Mouse (Mus musculus): ENCODE results near the gene Myef2.
A peak's percentile ranks its signal among the peaks of the same experiment; 100 is the strongest.

Myef2 gene

DNA sequence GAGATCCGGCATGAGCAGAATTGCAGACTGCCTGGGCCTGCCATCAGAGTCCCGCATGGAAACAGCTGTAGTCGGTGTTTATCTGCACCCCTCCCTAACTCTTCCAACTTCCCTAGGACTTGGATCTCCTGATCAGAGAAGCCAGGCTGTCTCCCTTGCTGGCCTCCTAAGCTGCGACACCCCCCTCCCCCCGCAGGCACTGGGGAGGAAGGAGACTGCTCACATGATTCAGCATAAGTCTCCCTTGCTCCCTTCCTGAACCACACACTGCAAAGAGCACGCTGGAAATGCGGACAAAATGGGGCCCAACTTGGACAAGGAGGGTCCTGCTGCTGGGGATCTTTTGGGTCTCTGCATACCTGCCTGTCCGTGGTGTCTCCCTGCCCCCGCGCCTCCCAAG, 55.6 kb downstream of the Myef2 start, which contains the start of gene Slc24a5:
Slc24a5 (plus strand) TSS at position 231 of the 400 bp plus-strand sequence.
- no peak for DNase-seq (ENCODE audit: low spot score in 2 of 2)

DNA sequence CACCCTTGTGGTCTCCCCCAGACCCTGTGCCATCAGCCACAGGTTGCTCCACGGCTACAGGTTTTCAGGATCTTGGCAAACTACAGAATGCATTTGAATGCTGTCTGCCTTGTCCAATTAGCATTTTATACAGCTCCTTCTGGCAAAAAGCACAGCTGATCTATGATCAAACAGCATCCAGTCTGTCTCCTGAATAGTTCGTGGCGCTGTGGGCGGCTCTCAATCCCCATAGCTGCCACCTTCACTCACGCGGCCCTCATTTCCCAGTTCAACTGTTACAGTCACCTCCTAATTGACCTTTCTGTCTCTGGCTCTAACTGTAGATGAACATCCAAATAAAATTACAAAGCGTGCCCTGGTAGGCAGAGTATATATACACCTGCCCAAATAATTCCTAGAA, 56.1 kb downstream of the Myef2 start:
- no peak for DNase-seq (ENCODE audit: low spot score in 2 of 2)

- no peak for DNase-seq (ENCODE audit: low spot score in 2 of 2)
Measured at GRCm38 (mm10) chr2:125062944-125063343, 60.5 kb downstream of the Myef2 start.

DNA sequence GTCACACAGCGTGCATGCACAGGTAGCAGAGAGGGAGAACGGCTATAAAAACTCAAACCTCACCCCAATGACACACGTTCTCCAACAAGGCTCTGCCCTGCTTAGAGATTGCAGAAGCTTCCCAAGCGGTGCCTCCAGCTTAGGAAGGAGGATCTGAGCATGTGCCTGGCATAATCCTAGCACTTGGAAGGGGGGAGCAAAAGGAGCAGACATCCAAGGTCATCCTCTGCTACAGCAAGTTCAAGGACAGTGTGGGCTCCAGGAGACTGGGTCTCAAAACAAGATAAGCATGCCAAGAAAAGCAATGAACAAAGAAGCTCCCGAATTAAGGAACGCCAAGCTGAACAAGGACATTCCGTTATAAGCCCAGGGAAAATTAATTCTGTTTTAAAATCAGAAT, 62.0 kb downstream of the Myef2 start:
- DNase-seq (ENCODE audit: low spot score in 2 of 2) = no peak

DNA sequence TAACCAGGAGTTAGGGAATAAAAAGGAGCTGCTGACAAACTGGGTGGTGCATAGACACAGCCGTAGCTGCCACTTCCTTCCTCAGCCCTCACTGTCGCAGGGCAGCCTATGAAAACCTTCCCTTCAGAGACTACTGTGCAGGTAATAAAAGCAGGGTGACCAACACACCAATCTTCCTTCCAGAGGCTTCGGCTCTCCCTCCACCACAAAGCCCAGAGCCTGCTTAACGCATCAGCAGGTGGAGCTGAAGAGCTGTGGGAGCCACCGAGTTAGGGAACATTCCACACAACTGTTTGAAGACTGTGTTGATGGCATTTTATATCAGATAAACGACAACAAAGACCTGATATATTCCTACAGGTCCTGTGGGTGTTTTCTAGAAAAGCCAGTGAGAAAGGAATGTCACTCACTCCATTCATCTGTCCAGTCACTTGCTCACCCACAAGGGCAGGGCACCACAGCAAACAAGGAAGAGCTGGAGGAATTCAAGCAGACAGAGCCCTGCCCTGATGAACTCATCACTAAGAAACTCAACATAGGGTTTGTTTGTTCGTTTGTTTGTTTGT, 66.1 kb downstream of the Myef2 start:
- DNase-seq (ENCODE audit: low spot score in 2 of 2) = peak; percentile 22 to 58

- no peak for DNase-seq (ENCODE audit: low spot score in 2 of 2)
Measured at GRCm38 (mm10) chr2:125055316-125055903, 68.1 kb downstream of the Myef2 start.

All from right cerebral cortex, adult 2 months (tissue).